Mouse (Mus musculus) bone marrow, adult 2 months (tissue): ENCODE measurements around the gene Armc3. TPM values are rescaled to one million over a fixed set of nuclear protein-coding genes. Genes with fewer than 3 reads are reported as not detected.

Experiments used
- H3K27ac ChIP-seq: fragments of 200-500 bp; 2 replicates; pipeline ENCODE4 v1.5.1; 2012; ENCODE audit warnings: low read depth, mild to moderate bottlenecking, control low read depth, inconsistent platforms, low read length; ENCODE audit not compliant: control insufficient read depth, poor library complexity, insufficient read depth
- H3K4me1 ChIP-seq: fragments of 200-500 bp; 2 replicates; pipeline ENCODE4 v1.6.1; 2011; ENCODE audit warnings: low read length; ENCODE audit not compliant: control insufficient read depth, insufficient read depth
- H3K4me3 ChIP-seq: fragments of 200-500 bp; replicated peaks from 2 replicates; pipeline ENCODE3; 2011; ENCODE audit warnings: mild to moderate bottlenecking, low read depth, low read length, control low read depth; ENCODE audit not compliant: control insufficient read depth
- CTCF ChIP-seq: fragments of 200-500 bp; IDR thresholded peaks from 2 replicates; pipeline ENCODE4 v1.5.1; 2011; ENCODE audit warnings: low read length, control low read depth; ENCODE audit not compliant: control insufficient read depth, insufficient read depth
- POLR2A ChIP-seq: fragments of 200-500 bp; IDR thresholded peaks from 2 replicates; pipeline ENCODE4 v1.6.1; 2011; ENCODE audit warnings: low read depth, mild to moderate bottlenecking, control low read depth, low read length, borderline replicate concordance; ENCODE audit not compliant: control insufficient read depth
- WGBS: fragments of 180-500 bp; shearing (Covaris S2); methylation state at CpG from one replicate; pipeline ENCODE4 v1.1.7; 2018; 5-methylcytosine and 5-hydroxymethylcytosine counted together
- polyA plus RNA-seq: library from polyadenylated mRNA; stranded (reverse); fragments of >200 nt; gene quantifications from 2 replicates; pipeline ENCODE4 v1.2.4, GENCODE M21; 2011; ENCODE audit warnings: low replicate concordance; ENCODE audit not compliant: missing spikeins, insufficient read depth, insufficient read length

Gene Armc3
- polyA plus RNA-seq, 1 experiment = 0.72 TPM

DNA sequence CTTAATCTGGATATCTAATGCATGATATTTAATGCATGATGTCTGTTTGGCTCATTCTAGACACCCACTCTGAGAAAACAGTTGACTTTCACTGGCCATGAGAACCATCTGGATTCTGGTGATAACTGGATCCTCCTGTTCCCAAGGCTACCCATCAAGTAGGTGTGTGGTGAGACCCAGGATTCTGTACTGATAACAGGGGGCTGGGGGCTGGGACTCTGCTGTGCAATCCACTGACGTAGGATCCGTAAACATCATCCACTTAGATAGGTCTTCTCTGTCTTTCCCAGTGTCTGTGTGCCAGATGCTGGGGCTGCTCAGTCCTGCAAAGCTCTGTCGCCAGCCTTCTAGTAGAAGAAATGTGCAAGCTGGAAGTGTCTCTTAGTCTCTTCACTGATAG lies 149.4 kb downstream of the Armc3 start:
- H3K4me3 ChIP-seq = no peak overlapping the region
- no peak for TF ChIP-seq POLR2A
- no peak for TF ChIP-seq CTCF
- peaks cover 3% of the 10 kb centered on the region; the same call in 1 of the 2 replicates for H3K4me1 ChIP-seq
- no peak overlapping the region for H3K27ac ChIP-seq
- 67% methylated on average over 3 of the region's 3 CpGs for WGBS

DNA sequence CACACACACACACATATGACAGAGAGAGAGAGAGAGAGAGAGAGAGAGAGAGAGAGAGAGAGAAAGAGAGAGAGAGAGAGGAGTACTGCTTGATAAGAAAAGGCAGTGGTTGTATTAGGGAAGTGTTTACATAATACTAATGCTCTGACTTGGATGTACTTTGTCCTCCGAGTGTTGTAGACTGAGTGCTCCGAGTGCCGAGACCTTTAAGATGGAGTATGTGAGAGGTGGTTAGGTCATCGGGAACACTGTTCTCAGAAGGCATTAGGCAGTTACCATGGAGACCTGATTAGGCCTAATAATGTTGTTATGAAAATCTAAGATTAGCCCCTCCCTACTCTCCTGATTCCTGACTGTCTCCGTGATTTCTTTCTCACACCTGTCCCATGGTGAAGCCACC lies 151.1 kb downstream of the Armc3 start:
- WGBS = 81% methylated on average over 5 of the region's 5 CpGs
- TF ChIP-seq POLR2A = no peak
- TF ChIP-seq CTCF = no peak
- no peak overlapping the region for H3K4me3 ChIP-seq
- H3K27ac ChIP-seq = no peak overlapping the region
- H3K4me1 ChIP-seq = peaks cover 3% of the 10 kb centered on the region; the same call in 1 of the 2 replicates

DNA sequence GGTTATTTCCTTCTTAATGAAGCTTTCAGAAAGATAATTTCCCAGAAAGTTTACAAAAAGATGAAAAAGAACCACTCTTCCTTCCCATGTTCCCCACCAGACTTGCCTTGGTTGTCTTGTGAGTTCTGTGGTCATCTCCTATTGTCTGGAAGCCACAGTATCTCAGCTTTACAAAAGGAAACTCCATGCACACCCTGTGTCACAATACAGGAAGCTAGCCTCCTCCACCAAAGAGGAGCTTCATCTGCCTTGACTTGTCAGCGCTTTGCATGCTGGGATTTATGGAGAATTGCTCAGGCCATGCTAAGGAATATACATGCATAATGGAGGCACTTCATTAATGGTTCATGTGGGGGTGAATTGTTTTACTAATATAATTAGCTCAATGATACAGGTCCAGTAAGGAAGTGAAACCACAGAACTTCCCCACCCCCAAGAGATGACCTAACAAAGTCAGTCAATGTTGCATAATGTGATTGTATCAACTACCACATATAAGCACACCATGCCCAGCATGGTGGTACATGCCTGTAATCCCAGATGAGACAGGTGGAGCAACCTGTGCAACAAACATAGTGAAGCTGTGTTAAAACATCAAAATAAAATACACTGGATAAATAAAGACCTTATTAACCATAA lies 152.6 kb downstream of the Armc3 start:
- WGBS = 65% methylated on average over 1 of the region's 1 CpGs
- Histone ChIP-seq H3K27ac (no peak overlapping the region), H3K4me1 (peaks cover 3% of the 10 kb centered on the region; the same call in 1 of the 2 replicates), H3K4me3 (no peak overlapping the region)
- TF ChIP-seq CTCF (no peak), POLR2A (no peak)

DNA sequence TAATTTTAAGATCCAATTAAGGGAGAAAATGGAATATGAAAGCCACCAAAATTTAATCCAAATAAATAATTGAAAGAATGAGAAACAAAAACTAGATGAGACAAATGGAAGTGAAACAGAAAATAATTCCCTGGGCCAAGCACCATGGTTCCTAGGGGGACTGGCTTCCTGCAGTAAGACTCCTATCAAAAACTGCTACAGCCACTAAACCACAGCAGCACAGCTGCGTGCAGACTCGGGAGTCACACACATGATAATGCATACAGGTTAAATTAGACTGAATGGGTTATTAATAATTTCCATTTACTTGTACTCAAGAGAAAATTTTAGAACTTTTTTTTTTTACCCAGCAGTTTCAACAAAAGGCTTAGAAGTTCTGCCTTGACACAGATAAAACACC lies 154.1 kb downstream of the Armc3 start:
- Histone ChIP-seq H3K4me1 (peaks cover 3% of the 10 kb centered on the region; the same call in 1 of the 2 replicates), H3K27ac (no peak overlapping the region), H3K4me3 (no peak overlapping the region)
- WGBS = 18% methylated on average over 2 of the region's 2 CpGs
- no peak for TF ChIP-seq CTCF
- TF ChIP-seq POLR2A = no peak

Other genes starting within 250 kb of the Armc3 start
- gene Pip4k2a, start 201.2 kb upstream of the Armc3 start, polyA plus RNA-seq = 37.2 and 46.7 TPM in 2 replicates
- 2.4 TPM in 1 of 2 replicates, not detected in the other for gene 4930426L09Rik, start 201.0 kb upstream of the Armc3 start, polyA plus RNA-seq
- gene Msrb2, start 172.1 kb downstream of the Armc3 start, polyA plus RNA-seq = 4.4 and 19.6 TPM in 2 replicates
- not detected in 2 replicates for gene Ptf1a, start 246.4 kb downstream of the Armc3 start, polyA plus RNA-seq